Mouse (Mus musculus) limb, embryonic 15.5 days (tissue): ENCODE data around the gene Dpp6. TPM values are rescaled to one million over a fixed set of nuclear protein-coding genes. Genes with fewer than 3 reads are reported as not detected.

Source experiments
- ATAC-seq: fragments of 200-750 bp; cut with Nextera tagmentation; 2 replicates; pipeline ENCODE4 v1.8.0; 2017; ENCODE audit warnings: low read depth, moderate TSS enrichment; ENCODE audit not compliant: insufficient number of reproducible peaks, low FRiP score, low TSS enrichment
- H3K27ac ChIP-seq: fragments of 300-500 bp; sonication (generic); 2 replicates; pipeline ENCODE4 v1.5.1; 2015; ENCODE audit warnings: moderate library complexity, mild to moderate bottlenecking, inconsistent platforms
- H3K27me3 ChIP-seq: fragments of 300-500 bp; sonication (generic); 2 replicates; pipeline ENCODE4 v1.6.1; 2015; ENCODE audit warnings: inconsistent platforms
- H3K36me3 ChIP-seq: fragments of 300-500 bp; sonication (generic); 2 replicates; pipeline ENCODE4 v1.6.1; 2015; ENCODE audit warnings: inconsistent platforms
- H3K4me1 ChIP-seq: fragments of 300-500 bp; sonication (generic); 2 replicates; pipeline ENCODE4 v1.6.1; 2015; ENCODE audit warnings: inconsistent platforms
- H3K4me2 ChIP-seq: fragments of 300-500 bp; sonication (generic); 2 replicates; pipeline ENCODE4 v1.6.1; 2015; ENCODE audit warnings: mild to moderate bottlenecking, inconsistent platforms
- H3K4me3 ChIP-seq: fragments of 300-500 bp; sonication (generic); 2 replicates; pipeline ENCODE4 v1.5.1; 2015; ENCODE audit warnings: mild to moderate bottlenecking, inconsistent platforms
- H3K9ac ChIP-seq: fragments of 300-500 bp; sonication (generic); 2 replicates; pipeline ENCODE4 v1.6.1; 2015; ENCODE audit warnings: inconsistent platforms
- H3K9me3 ChIP-seq: fragments of 300-500 bp; sonication (generic); 2 replicates; pipeline ENCODE4 v1.6.1; 2016; ENCODE audit warnings: inconsistent platforms
- WGBS: fragments of 180-500 bp; shearing (Covaris S2); methylation state at CpG from one replicate; pipeline ENCODE4 v1.1.7; 2015; 5-methylcytosine and 5-hydroxymethylcytosine counted together
- polyA plus RNA-seq: library from polyadenylated mRNA; unstranded; fragments of >200 nt; fragmentation: Nextera tagmentation; extraction: Ambion mirVana; gene quantifications from 2 replicates; pipeline ENCODE4 v1.2.1, GENCODE M21; 2015

Gene Dpp6
- polyA plus RNA-seq, 1 experiment from 2014 or later = 1.9 TPM

GRCm38 (mm10) chr5:27077821-27078220, 260.8 kb downstream of the Dpp6 start:
- 39% methylated on average over 1 of the region's 1 CpGs for WGBS
- H3K4me1 ChIP-seq = no peaks in the 10 kb centered on the region
- no peak for ATAC-seq
- no peak overlapping the region for H3K4me3 ChIP-seq
- no peak overlapping the region for H3K27ac ChIP-seq
- H3K36me3 ChIP-seq = no peaks in the 10 kb centered on the region
- no peak overlapping the region for H3K9ac ChIP-seq
- H3K9me3 ChIP-seq = no peaks in the 10 kb centered on the region
- no peaks in the 10 kb centered on the region for H3K27me3 ChIP-seq
- no peak overlapping the region for H3K4me2 ChIP-seq

GRCm38 (mm10) chr5:27081275-27081674, 264.3 kb downstream of the Dpp6 start:
- Histone ChIP-seq H3K27me3 (no peaks in the 10 kb centered on the region), H3K36me3 (no peaks in the 10 kb centered on the region), H3K27ac (no peak overlapping the region), H3K9me3 (no peaks in the 10 kb centered on the region), H3K9ac (no peak overlapping the region), H3K4me1 (no peaks in the 10 kb centered on the region), H3K4me2 (no peak overlapping the region), H3K4me3 (no peak overlapping the region)
- 45% methylated on average over 1 of the region's 1 CpGs for WGBS
- no peak for ATAC-seq

- H3K4me2 ChIP-seq = no peak overlapping the region
- 76% methylated on average over 4 of the region's 4 CpGs for WGBS
Measured at GRCm38 (mm10) chr5:27083762-27084161, 266.8 kb downstream of the Dpp6 start.

GRCm38 (mm10) chr5:27108221-27108620, 291.2 kb downstream of the Dpp6 start:
- 87% methylated on average over 1 of the region's 1 CpGs for WGBS
- Histone ChIP-seq H3K27me3 (no peaks in the 10 kb centered on the region), H3K9ac (no peak overlapping the region)

More at GRCm38 (mm10) chr5:27083762-27084161, 266.8 kb downstream of the Dpp6 start:
- no peaks in the 10 kb centered on the region for H3K9me3 ChIP-seq
- H3K4me3 ChIP-seq = no peak overlapping the region
- no peak overlapping the region for H3K27ac ChIP-seq
- no peaks in the 10 kb centered on the region for H3K27me3 ChIP-seq
- H3K9ac ChIP-seq = no peak overlapping the region
- H3K36me3 ChIP-seq = no peaks in the 10 kb centered on the region
- no peak for ATAC-seq
- H3K4me1 ChIP-seq = no peaks in the 10 kb centered on the region

GRCm38 (mm10) chr5:27122479-27122878, 305.5 kb downstream of the Dpp6 start:
- Histone ChIP-seq H3K9ac (no peak overlapping the region), H3K36me3 (no peaks in the 10 kb centered on the region), H3K9me3 (no peaks in the 10 kb centered on the region), H3K4me1 (no peaks in the 10 kb centered on the region), H3K27ac (no peak overlapping the region), H3K27me3 (no peaks in the 10 kb centered on the region), H3K4me2 (no peak overlapping the region), H3K4me3 (no peak overlapping the region)
- WGBS = 26% methylated on average over 2 of the region's 2 CpGs
- no peak for ATAC-seq

More at GRCm38 (mm10) chr5:27108221-27108620, 291.2 kb downstream of the Dpp6 start:
- Histone ChIP-seq H3K4me1 (no peaks in the 10 kb centered on the region), H3K36me3 (no peaks in the 10 kb centered on the region), H3K4me3 (no peak overlapping the region), H3K27ac (no peak overlapping the region), H3K9me3 (no peaks in the 10 kb centered on the region), H3K4me2 (no peak overlapping the region)
- ATAC-seq = no peak

GRCm38 (mm10) chr5:27122944-27123343, 305.9 kb downstream of the Dpp6 start:
- Histone ChIP-seq H3K4me3 (no peak overlapping the region), H3K27ac (no peak overlapping the region), H3K4me2 (no peak overlapping the region), H3K4me1 (no peaks in the 10 kb centered on the region), H3K36me3 (no peaks in the 10 kb centered on the region), H3K9ac (no peak overlapping the region), H3K9me3 (no peaks in the 10 kb centered on the region), H3K27me3 (no peaks in the 10 kb centered on the region)
- 78% methylated on average over 2 of the region's 2 CpGs for WGBS
- ATAC-seq = no peak

- Histone ChIP-seq H3K9me3 (no peaks in the 10 kb centered on the region), H3K36me3 (no peaks in the 10 kb centered on the region), H3K4me2 (no peak overlapping the region), H3K4me3 (no peak overlapping the region), H3K27me3 (no peaks in the 10 kb centered on the region), H3K4me1 (no peaks in the 10 kb centered on the region), H3K9ac (no peak overlapping the region), H3K27ac (no peak overlapping the region)
- WGBS = 76% methylated on average over 4 of the region's 4 CpGs
- ATAC-seq = no peak
Measured at GRCm38 (mm10) chr5:27126034-27126433, 309.0 kb downstream of the Dpp6 start.

- no peak overlapping the region for H3K27ac ChIP-seq
- 51% methylated on average over 3 of the region's 3 CpGs for WGBS
- H3K9me3 ChIP-seq = no peaks in the 10 kb centered on the region
- H3K27me3 ChIP-seq = no peaks in the 10 kb centered on the region
- H3K9ac ChIP-seq = no peak overlapping the region
- no peak overlapping the region for H3K4me2 ChIP-seq
- no peaks in the 10 kb centered on the region for H3K4me1 ChIP-seq
- no peak overlapping the region for H3K4me3 ChIP-seq
- ATAC-seq = no peak
- no peaks in the 10 kb centered on the region for H3K36me3 ChIP-seq
Measured at GRCm38 (mm10) chr5:27133196-27133595, 316.2 kb downstream of the Dpp6 start.

- Histone ChIP-seq H3K4me2 (no peak overlapping the region), H3K9me3 (no peaks in the 10 kb centered on the region), H3K27me3 (no peaks in the 10 kb centered on the region), H3K4me1 (no peaks in the 10 kb centered on the region), H3K4me3 (no peak overlapping the region), H3K36me3 (no peaks in the 10 kb centered on the region), H3K27ac (no peak overlapping the region), H3K9ac (no peak overlapping the region)
- ATAC-seq = no peak
- 72% methylated on average over 2 of the region's 2 CpGs for WGBS
Measured at GRCm38 (mm10) chr5:27134436-27135005, 317.5 kb downstream of the Dpp6 start.

- ATAC-seq = no peak
- no peak overlapping the region for H3K27ac ChIP-seq
- H3K4me3 ChIP-seq = no peak overlapping the region
- no peaks in the 10 kb centered on the region for H3K4me1 ChIP-seq
- no peak overlapping the region for H3K4me2 ChIP-seq
- WGBS = 75% methylated on average over 6 of the region's 6 CpGs
- no peaks in the 10 kb centered on the region for H3K36me3 ChIP-seq
- H3K27me3 ChIP-seq = no peaks in the 10 kb centered on the region
- no peak overlapping the region for H3K9ac ChIP-seq
- no peaks in the 10 kb centered on the region for H3K9me3 ChIP-seq
Measured at GRCm38 (mm10) chr5:27147397-27147945, 330.5 kb downstream of the Dpp6 start.

- no peaks in the 10 kb centered on the region for H3K27me3 ChIP-seq
- H3K4me1 ChIP-seq = no peaks in the 10 kb centered on the region
- H3K9me3 ChIP-seq = no peaks in the 10 kb centered on the region
- H3K27ac ChIP-seq = no peak overlapping the region
- H3K4me3 ChIP-seq = no peak overlapping the region
- ATAC-seq = no peak
- WGBS = 50% methylated on average over 1 of the region's 1 CpGs
- no peaks in the 10 kb centered on the region for H3K36me3 ChIP-seq
- no peak overlapping the region for H3K4me2 ChIP-seq
- no peak overlapping the region for H3K9ac ChIP-seq
Measured at GRCm38 (mm10) chr5:27151017-27151416, 334.0 kb downstream of the Dpp6 start.

GRCm38 (mm10) chr5:27155671-27156070, 338.7 kb downstream of the Dpp6 start:
- Histone ChIP-seq H3K27me3 (no peaks in the 10 kb centered on the region), H3K4me2 (no peak overlapping the region), H3K27ac (no peak overlapping the region), H3K9me3 (no peaks in the 10 kb centered on the region), H3K9ac (no peak overlapping the region), H3K4me3 (no peak overlapping the region), H3K36me3 (no peaks in the 10 kb centered on the region), H3K4me1 (no peaks in the 10 kb centered on the region)
- WGBS = 75% methylated on average over 3 of the region's 3 CpGs
- ATAC-seq = no peak

GRCm38 (mm10) chr5:27156366-27156765, 339.4 kb downstream of the Dpp6 start:
- H3K27me3 ChIP-seq = no peaks in the 10 kb centered on the region
- WGBS = 69% methylated on average over 2 of the region's 2 CpGs
- H3K36me3 ChIP-seq = no peaks in the 10 kb centered on the region
- no peak overlapping the region for H3K27ac ChIP-seq
- ATAC-seq = no peak
- no peak overlapping the region for H3K9ac ChIP-seq
- no peak overlapping the region for H3K4me3 ChIP-seq
- H3K4me1 ChIP-seq = no peaks in the 10 kb centered on the region
- no peak overlapping the region for H3K4me2 ChIP-seq
- H3K9me3 ChIP-seq = no peaks in the 10 kb centered on the region
